Mouse (Mus musculus): ENCODE measurements around the gene Vps35l. TPM values are rescaled to one million over a fixed set of nuclear protein-coding genes. Genes with fewer than 3 reads are reported as not detected.

The Vps35l gene
- total RNA-seq, 2 experiments from 2014 or later: 42.4 to 61.6 TPM

- no peak; the same call in 1 of the 2 replicates for ATAC-seq (replicated peaks; ENCODE audit: low FRiP score, poor library complexity, severe bottlenecking)
Observed at GRCm38 (mm10) chr7:118728846-118729587, 11.0 kb upstream of the Vps35l start.

GRCm38 (mm10) chr7:118731781-118732180 is 8.2 kb upstream of the Vps35l start:
- ATAC-seq (replicated peaks; ENCODE audit: low FRiP score, poor library complexity, severe bottlenecking): no peak

- ATAC-seq (replicated peaks; ENCODE audit: low FRiP score, poor library complexity, severe bottlenecking): no peak
Observed at GRCm38 (mm10) chr7:118733225-118733624, 6.8 kb upstream of the Vps35l start.

- ATAC-seq (replicated peaks; ENCODE audit: low FRiP score, poor library complexity, severe bottlenecking): no peak
Observed at GRCm38 (mm10) chr7:118738730-118739129, 1.3 kb upstream of the Vps35l start.

DNA sequence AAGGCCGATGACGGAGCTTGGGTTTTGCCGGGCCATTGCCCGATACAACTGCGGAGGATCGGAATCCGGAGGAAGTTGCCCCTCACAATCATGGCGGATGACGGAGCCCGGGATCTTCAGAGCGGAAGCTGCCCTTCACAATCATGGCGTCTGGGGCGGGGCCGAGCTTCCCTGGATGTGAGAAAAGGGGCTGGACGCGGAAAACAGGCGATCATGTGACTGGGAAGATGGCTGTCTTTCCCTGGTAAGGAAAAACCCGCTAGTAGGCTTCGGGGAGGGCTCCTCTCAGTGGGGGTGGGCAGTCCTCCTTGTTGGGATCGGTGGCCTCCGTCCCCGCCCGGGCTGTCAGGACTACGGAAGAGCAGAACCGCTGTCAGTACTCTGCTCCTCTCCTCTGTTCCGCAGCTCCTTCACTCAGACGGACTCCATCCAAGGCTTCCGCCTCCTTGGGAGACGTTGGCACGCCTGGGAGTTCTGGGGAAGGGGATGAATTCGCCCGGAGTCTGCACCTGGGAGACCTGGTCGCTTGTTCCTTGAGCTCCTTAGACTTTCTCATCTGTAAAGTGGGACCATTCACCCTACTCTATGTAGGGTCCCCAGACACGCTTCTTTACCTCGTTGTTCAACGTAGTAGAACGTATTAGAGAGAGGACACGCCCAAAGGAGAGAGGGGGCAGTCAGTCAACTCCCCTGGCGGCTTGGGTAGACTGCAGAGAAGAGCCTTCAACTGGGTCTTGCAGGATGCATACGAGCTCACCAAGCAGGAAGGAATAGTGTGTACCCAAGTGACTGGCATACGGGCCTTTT is 709 bp downstream of the Vps35l start:
- ATAC-seq (replicated peaks; ENCODE audit: low FRiP score, poor library complexity, severe bottlenecking): peak; percentile 96

GRCm38 (mm10) chr7:118742278-118742677 is 2.3 kb downstream of the Vps35l start:
- no peak for ATAC-seq (replicated peaks; ENCODE audit: low FRiP score, poor library complexity, severe bottlenecking)

- no peak for ATAC-seq (replicated peaks; ENCODE audit: low FRiP score, poor library complexity, severe bottlenecking)
Observed at GRCm38 (mm10) chr7:118744766-118745165, 4.7 kb downstream of the Vps35l start.

DNA sequence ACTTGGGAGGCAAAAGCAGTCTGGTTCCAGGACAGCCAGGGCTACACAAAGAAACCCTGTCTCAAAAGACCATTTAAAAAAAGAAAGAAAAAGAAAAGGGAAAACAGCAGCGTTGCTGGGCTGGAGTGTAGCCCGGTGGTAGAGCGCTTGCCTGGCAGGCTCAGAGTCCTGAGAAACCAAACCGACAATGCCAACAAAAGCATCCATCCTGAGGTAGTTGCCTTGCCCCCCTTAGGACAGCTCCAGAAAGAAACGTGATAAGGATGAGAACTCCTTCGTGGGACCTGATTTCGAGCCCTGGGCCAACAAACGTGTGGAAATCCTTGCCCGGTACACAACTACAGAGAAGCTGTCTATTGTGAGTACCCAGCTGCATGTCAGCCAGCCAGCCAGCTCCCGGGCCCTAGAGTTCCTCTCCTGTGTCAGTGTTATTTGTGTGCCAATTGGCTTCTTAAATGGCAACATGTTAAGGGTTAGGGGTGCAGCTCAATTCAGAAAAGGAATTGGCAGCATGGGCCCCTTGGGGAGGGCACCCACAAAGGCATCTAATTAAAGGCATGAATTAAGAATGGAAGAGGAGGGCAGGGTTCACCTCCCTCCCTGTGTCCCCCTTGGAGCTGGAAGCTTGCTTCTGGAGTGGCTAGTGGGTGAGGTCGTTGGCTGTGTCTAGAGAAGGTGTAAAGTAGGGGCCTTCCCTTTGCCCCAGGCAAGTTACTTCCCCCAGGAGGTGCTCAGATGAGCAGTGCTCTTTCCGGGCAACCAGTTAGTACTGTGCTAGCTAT is 8.1 kb downstream of the Vps35l start:
- no peak for ATAC-seq (replicated peaks; ENCODE audit: low FRiP score, poor library complexity, severe bottlenecking)

DNA sequence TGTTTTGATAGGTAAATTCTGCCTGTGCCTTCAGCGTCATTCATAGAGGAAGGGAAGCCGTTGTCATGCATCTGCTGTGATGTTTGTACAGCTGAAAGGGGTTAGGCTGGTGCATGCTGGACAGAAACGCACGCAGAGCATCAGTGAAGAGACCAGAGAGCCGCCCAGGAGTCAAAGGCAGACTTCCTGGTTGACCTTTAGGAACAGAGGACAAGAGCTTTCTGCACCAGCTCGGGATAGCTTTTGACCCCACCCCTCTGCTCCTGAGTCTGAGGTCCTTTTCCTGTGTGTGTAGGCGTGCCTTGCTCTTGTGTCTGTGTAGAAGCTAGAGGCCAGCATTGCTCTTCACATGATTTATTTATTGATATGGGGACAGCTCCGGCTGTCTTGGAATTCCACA is 9.7 kb downstream of the Vps35l start:
- no peak for ATAC-seq (replicated peaks; ENCODE audit: low FRiP score, poor library complexity, severe bottlenecking)

GRCm38 (mm10) chr7:118751625-118752024 is 11.6 kb downstream of the Vps35l start:
- peak; percentile 78 for ATAC-seq (replicated peaks; ENCODE audit: low FRiP score, poor library complexity, severe bottlenecking)

DNA sequence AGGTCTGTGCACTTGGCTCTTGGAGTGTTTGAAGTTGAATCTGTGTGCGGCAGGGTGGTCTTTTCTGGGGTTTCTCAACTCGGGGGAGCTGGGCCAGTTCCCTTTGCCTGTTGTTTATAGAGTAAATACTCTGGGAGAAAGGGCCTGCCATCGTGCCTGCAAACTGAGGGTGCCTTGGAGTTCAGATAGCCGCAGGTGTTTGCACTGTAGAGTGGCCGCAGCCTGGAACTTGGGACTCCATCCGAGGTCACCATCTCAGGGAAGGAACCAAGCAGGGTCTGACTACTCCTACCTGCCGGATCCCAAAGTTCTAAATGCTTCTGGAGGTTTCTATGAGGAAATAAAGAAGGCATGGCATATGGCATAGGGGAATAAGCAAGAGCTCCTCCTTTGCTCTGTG is 15.7 kb downstream of the Vps35l start:
- no peak for ATAC-seq (replicated peaks; ENCODE audit: low FRiP score, poor library complexity, severe bottlenecking)

- peak; percentile 90 for ATAC-seq (replicated peaks; ENCODE audit: low FRiP score, poor library complexity, severe bottlenecking)
Observed at GRCm38 (mm10) chr7:118756490-118757265, 16.7 kb downstream of the Vps35l start.

DNA sequence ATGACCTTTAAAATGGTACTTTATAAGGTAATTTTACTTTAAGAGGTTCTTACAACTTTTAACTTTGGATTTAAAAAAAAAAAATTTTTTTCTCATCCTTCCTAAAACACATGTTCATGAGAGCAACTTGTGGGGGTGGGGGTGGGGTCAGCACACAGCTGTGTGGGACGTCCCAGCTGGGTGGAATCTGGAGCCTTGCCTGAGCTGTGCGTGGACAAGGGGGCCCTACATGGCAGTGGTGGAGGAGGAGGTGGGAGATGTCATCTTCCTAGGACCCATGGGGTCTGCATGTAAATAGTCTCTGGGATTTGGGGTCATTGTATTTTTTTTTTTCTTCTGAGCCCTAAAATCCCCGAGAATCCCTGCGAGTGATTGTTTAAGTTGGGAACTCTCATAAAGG is 18.3 kb downstream of the Vps35l start:
- no peak for ATAC-seq (replicated peaks; ENCODE audit: low FRiP score, poor library complexity, severe bottlenecking)

DNA sequence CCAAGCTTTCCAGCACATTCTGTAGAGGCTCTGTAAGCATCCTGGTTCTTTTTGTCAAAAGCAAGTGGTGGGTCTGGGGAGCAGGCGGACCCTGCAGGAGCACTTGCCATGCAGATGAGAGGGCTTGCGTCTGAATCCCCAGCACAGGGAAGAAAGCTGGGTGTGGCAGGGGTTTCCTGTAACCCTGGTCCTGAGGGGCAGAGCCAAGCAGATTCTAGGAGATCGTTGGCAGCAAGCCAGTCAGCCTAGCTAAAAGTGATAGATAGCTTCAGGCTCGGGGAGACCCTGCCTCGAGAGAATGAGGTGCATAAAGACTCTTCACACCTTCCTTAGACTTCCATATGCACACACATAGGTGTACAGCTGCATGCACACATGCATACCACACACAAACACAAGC is 19.3 kb downstream of the Vps35l start:
- 0 out of 2 replicates have a peak, but pooled peaks have one; percentile 23 for ATAC-seq (replicated peaks; ENCODE audit: low FRiP score, poor library complexity, severe bottlenecking)

GRCm38 (mm10) chr7:118763939-118764338 is 23.9 kb downstream of the Vps35l start:
- no peak for ATAC-seq (replicated peaks; ENCODE audit: low FRiP score, poor library complexity, severe bottlenecking)

GRCm38 (mm10) chr7:118764725-118765124 is 24.7 kb downstream of the Vps35l start:
- no peak for ATAC-seq (replicated peaks; ENCODE audit: low FRiP score, poor library complexity, severe bottlenecking)

- ATAC-seq (replicated peaks; ENCODE audit: low FRiP score, poor library complexity, severe bottlenecking): no peak
Observed at GRCm38 (mm10) chr7:118765604-118766003, 25.6 kb downstream of the Vps35l start.

GRCm38 (mm10) chr7:118766119-118766833 is 26.2 kb downstream of the Vps35l start:
- peak; percentile 65 for ATAC-seq (replicated peaks; ENCODE audit: low FRiP score, poor library complexity, severe bottlenecking)

DNA sequence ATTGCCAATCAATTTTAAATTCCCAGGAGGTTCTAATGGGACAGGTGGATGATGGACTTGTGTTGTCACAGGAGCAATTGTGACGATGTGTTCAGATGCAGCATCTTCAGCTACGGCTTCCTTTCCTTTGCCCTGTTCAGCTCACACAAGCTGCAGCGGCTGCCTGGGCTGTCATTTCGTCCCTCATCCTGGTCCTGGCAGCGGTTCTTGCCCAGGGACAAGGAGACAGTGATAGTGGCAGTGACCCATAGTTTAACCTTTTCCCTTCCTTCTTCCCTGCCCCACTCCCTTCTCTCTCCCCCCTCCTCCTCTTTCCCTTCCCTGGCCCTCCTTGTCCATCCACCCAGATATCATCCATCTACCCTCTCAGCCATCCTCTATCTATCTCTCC is 26.8 kb downstream of the Vps35l start:
- ATAC-seq (replicated peaks; ENCODE audit: low FRiP score, poor library complexity, severe bottlenecking): no peak
